Mouse (Mus musculus) hindbrain, embryonic 16.5 days (tissue): ENCODE measurements around the gene Rras2. TPM values are rescaled to one million over a fixed set of nuclear protein-coding genes. Genes with fewer than 3 reads are reported as not detected.

Source experiments
- ATAC-seq: fragments of 200-750 bp; cut with Nextera tagmentation; 2 replicates; pipeline ENCODE4 v1.8.0; 2017; ENCODE audit warnings: moderate TSS enrichment, moderate library complexity
- H3K27ac ChIP-seq: fragments of 300-500 bp; sonication (generic); 2 replicates; pipeline ENCODE4 v1.5.1; 2014; ENCODE audit warnings: low read depth, mild to moderate bottlenecking, control low read depth, low read length, moderate library complexity
- H3K27me3 ChIP-seq: fragments of 300-500 bp; sonication (generic); replicated peaks from 2 replicates; pipeline ENCODE4 v1.6.1; 2014; ENCODE audit warnings: low read length; ENCODE audit not compliant: control insufficient read depth, insufficient read depth
- H3K36me3 ChIP-seq: fragments of 300-500 bp; sonication (generic); 2 replicates; pipeline ENCODE4 v1.6.1; 2014; ENCODE audit warnings: mild to moderate bottlenecking, low read length, moderate library complexity, mixed read lengths; ENCODE audit not compliant: control insufficient read depth, insufficient read depth
- H3K4me1 ChIP-seq: fragments of 300-500 bp; sonication (generic); 2 replicates; pipeline ENCODE4 v1.6.1; 2014; ENCODE audit warnings: low read depth, low read length; ENCODE audit not compliant: control insufficient read depth, insufficient read depth
- H3K4me2 ChIP-seq: fragments of 300-500 bp; sonication (generic); 2 replicates; pipeline ENCODE4 v1.6.1; 2014; ENCODE audit warnings: mild to moderate bottlenecking, low read length, control low read depth, moderate library complexity
- H3K4me3 ChIP-seq: fragments of 300-500 bp; sonication (generic); 2 replicates; pipeline ENCODE4 v1.5.1; 2014; ENCODE audit warnings: mild to moderate bottlenecking, low read length, control low read depth, moderate library complexity
- H3K9ac ChIP-seq: fragments of 300-500 bp; sonication (generic); 2 replicates; pipeline ENCODE4 v1.6.1; 2014; ENCODE audit warnings: low read depth, mild to moderate bottlenecking, control low read depth, low read length, moderate library complexity
- H3K9me3 ChIP-seq: fragments of 300-500 bp; sonication (generic); 2 replicates; pipeline ENCODE4 v1.6.1; 2014; ENCODE audit warnings: mild to moderate bottlenecking, low read length, moderate library complexity; ENCODE audit not compliant: control insufficient read depth
- WGBS: fragments of 180-500 bp; shearing (Covaris S2); extraction: QIAGEN DNeasy Blood & Tissue Kit; methylation state at CpG from one replicate; pipeline ENCODE4 v1.1.7; 2014; 5-methylcytosine and 5-hydroxymethylcytosine counted together
- polyA plus RNA-seq: library from polyadenylated mRNA; unstranded; fragments of >200 nt; fragmentation: Nextera tagmentation; extraction: Ambion mirVana; gene quantifications from 2 replicates; pipeline ENCODE4 v1.2.1, GENCODE M21; 2015

Rras2 gene
- polyA plus RNA-seq, 1 experiment from 2014 or later: 18.3 TPM

DNA sequence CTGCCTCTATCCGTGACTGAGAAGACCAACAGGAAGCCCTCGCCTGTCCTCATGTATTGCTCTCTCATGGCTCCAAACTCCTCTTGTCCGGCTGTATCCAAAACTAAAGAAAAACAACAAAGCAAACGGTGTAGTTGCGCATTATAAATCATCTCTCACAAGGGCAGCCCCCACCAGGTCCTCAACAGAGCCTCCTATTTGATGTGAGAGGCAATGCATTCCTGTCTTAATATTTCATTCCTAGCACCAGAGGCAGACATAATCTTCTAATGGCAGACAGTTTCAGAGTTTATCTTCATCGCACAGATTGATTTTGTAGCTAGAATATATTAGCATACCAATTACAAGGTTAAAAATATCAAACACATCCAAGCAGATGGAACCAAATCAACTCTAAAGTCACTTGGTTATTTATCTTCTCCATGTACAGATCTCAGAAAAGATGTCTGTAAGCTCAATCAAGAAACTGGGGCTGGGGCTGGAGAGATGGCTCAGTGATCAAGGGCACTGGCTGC is 58.6 kb downstream of the Rras2 start:
- Histone ChIP-seq H3K36me3 (no peaks in the 10 kb centered on the region), H3K27ac (no peak overlapping the region), H3K27me3 (no peaks in the 10 kb centered on the region), H3K4me1 (no peaks in the 10 kb centered on the region), H3K9me3 (no peaks in the 10 kb centered on the region), H3K4me3 (no peak overlapping the region), H3K9ac (no peak overlapping the region), H3K4me2 (no peak overlapping the region)
- 78% methylated on average over 6 of the region's 6 CpGs for WGBS
- ATAC-seq: no peak

DNA sequence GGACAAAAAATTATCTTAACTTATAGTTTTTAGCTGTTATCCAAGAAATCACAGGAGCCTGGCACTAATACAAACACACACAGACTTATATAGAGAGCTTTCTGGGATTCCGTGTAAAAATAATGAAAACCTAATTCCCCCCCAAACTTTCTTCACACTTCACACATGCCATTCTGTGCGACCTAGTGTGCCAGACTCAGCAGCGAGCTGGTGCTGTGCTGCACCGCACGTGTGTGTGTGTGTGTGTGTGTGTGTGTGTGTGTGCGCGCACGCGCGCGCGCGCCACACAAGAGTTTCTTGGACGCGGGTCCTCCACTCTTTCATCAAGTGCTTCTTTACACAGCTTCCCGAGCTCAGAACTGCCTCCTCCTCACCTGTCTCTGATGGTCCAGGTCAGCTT is 59.4 kb downstream of the Rras2 start:
- Histone ChIP-seq H3K9me3 (no peaks in the 10 kb centered on the region), H3K4me2 (no peak overlapping the region), H3K27ac (no peak overlapping the region), H3K36me3 (no peaks in the 10 kb centered on the region), H3K4me3 (no peak overlapping the region), H3K27me3 (no peaks in the 10 kb centered on the region), H3K9ac (no peak overlapping the region; the same call in 1 of the 2 replicates), H3K4me1 (no peaks in the 10 kb centered on the region)
- WGBS: 92% methylated on average over 16 of the region's 16 CpGs
- ATAC-seq: no peak

DNA sequence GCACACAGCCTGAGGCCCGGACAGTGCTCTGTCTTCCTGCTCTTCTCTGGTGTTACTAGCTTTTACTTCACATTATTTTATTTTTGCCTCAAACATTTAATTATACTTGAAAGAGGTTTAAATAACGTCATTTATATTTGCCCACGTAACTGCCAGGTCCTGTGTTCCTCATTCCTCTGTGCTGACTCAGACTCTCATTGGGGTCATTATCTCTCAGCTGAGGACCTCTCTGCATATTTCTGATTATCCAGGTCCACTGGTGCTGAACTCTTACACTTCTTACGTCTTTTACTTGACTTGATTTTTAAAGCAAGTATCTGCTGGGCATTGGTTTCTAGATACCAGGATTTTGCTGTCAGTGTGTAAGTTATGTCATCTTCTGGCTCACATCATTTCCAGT is 63.9 kb downstream of the Rras2 start:
- H3K9ac ChIP-seq: no peak overlapping the region
- H3K27ac ChIP-seq: no peak overlapping the region
- no peaks in the 10 kb centered on the region for H3K4me1 ChIP-seq
- H3K4me3 ChIP-seq: no peak overlapping the region
- 83% methylated on average over 4 of the region's 4 CpGs for WGBS
- H3K27me3 ChIP-seq: no peaks in the 10 kb centered on the region
- no peak overlapping the region for H3K4me2 ChIP-seq
- H3K9me3 ChIP-seq: no peaks in the 10 kb centered on the region
- ATAC-seq: no peak
- no peaks in the 10 kb centered on the region for H3K36me3 ChIP-seq

DNA sequence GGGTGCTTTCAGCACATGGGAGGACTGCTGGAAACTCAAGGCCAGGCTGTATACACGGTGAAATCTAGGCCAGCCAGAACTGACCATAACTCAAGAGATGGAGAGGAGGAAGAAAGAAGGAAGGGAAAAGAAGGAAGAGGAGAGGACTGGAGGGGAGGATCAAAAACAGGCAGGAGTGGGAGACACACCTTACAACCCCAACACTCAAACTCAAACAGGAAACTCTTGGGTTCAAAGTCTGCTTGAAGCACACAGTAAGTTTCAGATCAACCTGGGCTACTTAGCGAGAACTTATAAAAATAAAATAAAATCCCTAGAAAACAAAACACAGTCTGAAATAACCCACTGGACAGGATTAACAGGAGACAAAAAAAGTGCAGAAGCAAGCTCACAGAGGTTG is 71.8 kb downstream of the Rras2 start:
- no peak for ATAC-seq
- Histone ChIP-seq H3K4me2 (no peak overlapping the region), H3K27ac (no peak overlapping the region), H3K27me3 (no peaks in the 10 kb centered on the region), H3K9me3 (no peaks in the 10 kb centered on the region), H3K36me3 (0 out of 2 replicates have a peak, but pooled peaks cover 2% of the 10 kb centered on the region), H3K4me1 (peaks cover 3% of the 10 kb centered on the region; the same call in 1 of the 2 replicates), H3K9ac (no peak overlapping the region), H3K4me3 (no peak overlapping the region)
- 86% methylated on average over 2 of the region's 2 CpGs for WGBS

DNA sequence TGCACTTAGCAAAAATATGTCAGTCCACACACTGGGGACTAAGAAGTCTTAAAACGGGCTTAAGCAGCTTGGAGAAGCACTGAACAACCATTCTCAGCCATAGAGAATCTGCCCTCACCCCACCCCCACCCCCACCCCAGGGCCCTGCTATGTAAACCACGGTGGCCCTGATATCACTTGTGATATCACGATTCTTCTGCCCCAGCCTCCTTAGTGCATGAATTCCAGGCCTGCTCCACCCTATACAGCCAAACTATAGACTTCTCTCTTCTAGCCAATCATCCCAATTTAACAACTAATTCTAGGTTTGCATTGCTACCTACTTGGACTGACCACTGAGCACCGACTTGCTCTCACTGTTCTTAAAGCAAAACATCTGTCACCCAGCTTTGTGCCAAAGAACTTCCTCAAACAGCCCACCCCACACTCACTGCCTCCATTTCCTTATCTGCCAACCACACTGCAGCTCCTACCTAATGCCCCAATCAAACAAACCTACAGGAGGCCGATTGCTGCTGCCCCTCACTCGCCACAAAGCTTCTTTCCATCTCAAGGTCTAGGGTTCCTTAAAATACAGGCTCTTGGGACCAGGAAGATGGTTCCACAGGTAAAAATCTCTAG is 73.5 kb downstream of the Rras2 start:
- 78% methylated on average over 6 of the region's 6 CpGs for WGBS
- Histone ChIP-seq H3K27me3 (no peaks in the 10 kb centered on the region), H3K9me3 (no peaks in the 10 kb centered on the region), H3K9ac (no peak overlapping the region), H3K36me3 (0 out of 2 replicates have a peak, but pooled peaks cover 2% of the 10 kb centered on the region), H3K4me1 (peaks cover 3% of the 10 kb centered on the region; the same call in 1 of the 2 replicates), H3K4me3 (no peak overlapping the region), H3K27ac (no peak overlapping the region), H3K4me2 (no peak overlapping the region)
- ATAC-seq: no peak

DNA sequence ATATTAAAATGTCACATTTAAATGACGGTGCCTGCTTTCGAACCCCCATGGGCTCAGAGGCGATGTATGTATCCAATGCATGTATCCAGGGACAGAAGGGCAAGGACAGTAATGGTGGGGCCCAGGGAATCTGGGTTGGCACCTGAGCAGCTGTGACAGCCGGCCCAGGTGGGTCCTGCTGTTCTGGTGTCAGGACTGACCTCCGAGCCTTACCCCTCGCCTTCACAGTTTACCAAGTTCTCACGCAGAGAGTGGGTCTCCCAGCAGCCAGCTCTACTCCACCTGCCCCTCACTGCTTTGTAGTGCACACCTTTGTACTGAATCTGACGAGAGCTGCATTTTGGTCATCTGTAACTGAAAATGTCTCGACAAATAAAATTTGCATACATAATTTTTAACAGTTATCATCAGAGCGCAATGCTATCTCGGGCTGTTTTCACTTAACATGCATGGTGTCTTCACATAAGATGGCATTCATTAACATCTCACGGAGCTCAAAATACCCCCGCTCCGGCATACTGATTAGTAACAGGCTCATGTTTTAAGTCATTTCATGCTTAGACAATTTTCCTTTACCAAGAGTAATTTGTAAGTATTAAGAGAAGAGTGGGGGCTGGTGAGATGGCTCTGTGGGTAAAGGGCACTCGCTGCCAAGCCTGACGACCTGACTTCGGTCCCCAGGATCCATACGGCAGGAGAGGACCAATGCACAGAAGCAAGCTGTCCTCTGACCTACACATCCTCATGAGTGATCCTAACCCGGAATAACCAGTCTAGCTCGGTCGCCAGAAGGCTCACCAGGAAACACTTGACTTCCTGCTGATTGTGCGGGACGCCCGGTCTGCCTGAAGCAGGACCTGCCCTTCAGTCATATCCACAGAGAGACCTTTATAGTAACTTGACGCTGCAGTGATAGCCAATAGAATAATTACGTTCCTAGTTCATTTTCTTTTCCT is 74.3 kb downstream of the Rras2 start:
- Histone ChIP-seq H3K4me1 (peaks cover 3% of the 10 kb centered on the region; the same call in 1 of the 2 replicates), H3K4me2 (no peak overlapping the region), H3K4me3 (no peak overlapping the region), H3K9ac (no peak overlapping the region), H3K27ac (no peak overlapping the region), H3K9me3 (no peaks in the 10 kb centered on the region), H3K27me3 (no peaks in the 10 kb centered on the region), H3K36me3 (0 out of 2 replicates have a peak, but pooled peaks cover 2% of the 10 kb centered on the region)
- peak; percentile 61; the same call in 1 of the 2 replicates for ATAC-seq
- 80% methylated on average over 26 of the region's 26 CpGs for WGBS

DNA sequence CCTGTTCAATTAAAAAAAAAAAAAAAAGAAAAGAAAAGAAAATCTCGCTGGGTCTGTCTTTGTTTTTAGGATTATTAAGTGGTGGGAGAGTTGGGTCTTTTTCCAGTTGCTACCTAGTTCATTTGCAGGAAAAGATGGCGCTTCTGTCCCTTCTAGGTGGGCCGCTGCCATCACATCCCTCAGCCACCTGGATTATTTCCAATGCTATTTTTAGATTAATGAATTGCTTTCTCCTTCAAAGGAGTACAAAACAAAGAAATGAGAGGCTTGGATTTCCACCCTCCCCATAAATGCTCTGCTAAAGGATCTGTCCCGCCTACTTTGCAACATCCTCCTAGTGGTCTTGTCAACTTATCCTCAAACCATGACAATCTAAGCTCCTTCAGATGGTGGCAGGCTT is 76.2 kb downstream of the Rras2 start:
- Histone ChIP-seq H3K36me3 (no peaks in the 10 kb centered on the region), H3K9ac (no peak overlapping the region), H3K27ac (no peak overlapping the region), H3K9me3 (no peaks in the 10 kb centered on the region), H3K27me3 (no peaks in the 10 kb centered on the region), H3K4me2 (no peak overlapping the region), H3K4me1 (peaks cover 3% of the 10 kb centered on the region; the same call in 1 of the 2 replicates), H3K4me3 (no peak overlapping the region)
- ATAC-seq: no peak
- 83% methylated on average over 4 of the region's 4 CpGs for WGBS

DNA sequence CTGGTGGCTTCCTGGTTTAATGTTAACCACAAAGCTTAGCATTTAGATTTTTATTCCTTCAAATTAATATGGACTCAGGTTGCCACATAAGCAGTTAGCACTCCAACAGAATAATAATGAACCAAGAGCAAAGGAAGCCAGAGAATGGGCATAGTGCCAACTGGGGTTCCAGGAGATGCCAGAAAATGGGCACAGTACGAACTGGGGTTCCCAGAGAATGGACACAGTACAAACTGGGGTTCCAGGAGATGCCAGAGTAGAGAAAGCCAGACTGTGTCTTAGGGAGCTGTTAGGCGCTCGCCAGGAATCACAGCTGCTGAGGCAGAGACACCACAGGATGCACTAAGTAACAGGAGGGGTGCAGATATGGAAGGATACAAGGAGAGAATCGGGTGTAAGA is 80.3 kb downstream of the Rras2 start:
- H3K9ac ChIP-seq: no peak overlapping the region
- H3K36me3 ChIP-seq: no peaks in the 10 kb centered on the region
- H3K27ac ChIP-seq: no peak overlapping the region; the same call in 1 of the 2 replicates
- 80% methylated on average over 4 of the region's 4 CpGs for WGBS
- H3K4me1 ChIP-seq: no peaks in the 10 kb centered on the region; the same call in 1 of the 2 replicates
- ATAC-seq: no peak
- H3K4me2 ChIP-seq: no peak overlapping the region
- no peak overlapping the region for H3K4me3 ChIP-seq
- no peaks in the 10 kb centered on the region for H3K27me3 ChIP-seq
- no peaks in the 10 kb centered on the region for H3K9me3 ChIP-seq

DNA sequence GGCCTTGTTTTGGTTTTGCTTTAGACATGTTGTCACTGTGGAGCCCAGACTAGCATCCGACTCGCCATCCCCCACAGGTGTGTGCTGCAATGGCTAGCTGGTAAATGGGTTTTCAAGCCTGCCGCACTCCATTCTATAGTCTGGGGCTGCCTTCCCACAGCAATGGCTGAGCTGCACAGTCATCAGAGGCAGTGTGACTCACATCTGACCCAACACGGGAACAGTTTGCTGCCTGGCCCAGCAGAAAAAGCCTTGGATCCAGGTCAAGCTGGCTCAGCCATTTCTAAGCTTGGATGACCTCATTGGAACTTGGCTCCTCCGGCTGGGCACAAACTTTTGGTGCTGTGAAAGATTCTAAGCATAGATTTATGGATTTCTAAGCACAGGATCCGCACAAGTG is 88.0 kb downstream of the Rras2 start:
- Histone ChIP-seq H3K9ac (no peak overlapping the region), H3K27ac (no peak overlapping the region), H3K36me3 (0 out of 2 replicates have a peak, but pooled peaks cover 3% of the 10 kb centered on the region), H3K27me3 (no peaks in the 10 kb centered on the region), H3K4me2 (no peak overlapping the region), H3K4me3 (no peak overlapping the region), H3K4me1 (no peaks in the 10 kb centered on the region), H3K9me3 (no peaks in the 10 kb centered on the region)
- 84% methylated on average over 6 of the region's 6 CpGs for WGBS
- no peak for ATAC-seq
